Mouse (Mus musculus) gastrocnemius, adult 2 months (tissue): Measurements from ENCODE around the gene Exoc1. TPM values are rescaled to one million over a fixed set of nuclear protein-coding genes. Genes with fewer than 3 reads are reported as not detected.

Experiments used
- DNase-seq: peaks from one replicate; pipeline ENCODE4 v3.0.0; 2022
- H3K27ac ChIP-seq: fragments of 200-600 bp; 2 replicates; pipeline ENCODE4 v1.8.1; 2022; ENCODE audit warnings: mild to moderate bottlenecking
- H3K4me3 ChIP-seq: fragments of 200-600 bp; 2 replicates; pipeline ENCODE4 v1.8.1; 2022; ENCODE audit warnings: mild to moderate bottlenecking, moderate library complexity
- CTCF ChIP-seq: fragments of 200-600 bp; IDR thresholded peaks from 2 replicates; pipeline ENCODE4 v1.8.1; 2022; ENCODE audit warnings: antibody characterized with exemption, mild to moderate bottlenecking, moderate library complexity
- intact Hi-C: fragments of 180-260 bp; cut with DNase I; formaldehyde crosslinking; loops from one replicate; pipeline ENCODE4 v1.15.1; 2025
- total RNA-seq, 2 experiments: library from RNA; stranded (reverse); gene quantifications; 2 replicates each; pipeline ENCODE4 v1.2.3; 2021

The Exoc1 gene
- total RNA-seq, 2 experiments from 2014 or later: 11.6 to 12.0 TPM

GRCm38 (mm10) chr5:76616196-76616747 is 87.2 kb downstream of the Exoc1 start:
- no peak for TF ChIP-seq CTCF
- DNase-seq: no peak
- Histone ChIP-seq H3K27ac (no peak overlapping the region), H3K4me3 (no peak overlapping the region)
- intact Hi-C loops: no loop called here

- H3K4me3 ChIP-seq: no peak overlapping the region
- intact Hi-C loops: no loop called here
- H3K27ac ChIP-seq: no peak overlapping the region
- DNase-seq: no peak
- TF ChIP-seq CTCF: no peak
Measured at GRCm38 (mm10) chr5:76618750-76619149, 89.6 kb downstream of the Exoc1 start.

Other genes with a start within 250 kb of the Exoc1 start
- 10 to 100 TPM; 20.4 to 32.5 TPM for gene Clock, start 224.5 kb upstream of the Exoc1 start, total RNA-seq
- not detected for gene Pdcl2, start 198.2 kb upstream of the Exoc1 start, total RNA-seq
- not detected for gene Nmu, start 165.5 kb upstream of the Exoc1 start, total RNA-seq
- gene Gm7271, start 45.3 kb upstream of the Exoc1 start, total RNA-seq: not detected
- 1 to 10 TPM; 1.1 to 1.4 TPM for gene Cep135, start 59.4 kb downstream of the Exoc1 start, total RNA-seq
- 1 to 10 TPM; 1.8 to 2.4 TPM for gene C530008M17Rik, start 127.2 kb downstream of the Exoc1 start, total RNA-seq